Mouse (Mus musculus) liver, adult 2 months (tissue): Measurements from ENCODE around the gene Cln5. TPM values are rescaled to one million over a fixed set of nuclear protein-coding genes. Genes with fewer than 3 reads are reported as not detected.

Source experiments
- DNase-seq: peaks from one replicate; pipeline ENCODE4 v3.0.0-alpha.2; 2011; ENCODE audit warnings: low read depth, low spot score; ENCODE audit errors: extremely low read depth
- H3K27ac ChIP-seq: fragments of 200-500 bp; replicated peaks from 2 replicates; pipeline ENCODE4 v1.5.1; 2012; ENCODE audit warnings: low read depth, mild to moderate bottlenecking, control low read depth, inconsistent platforms, low read length; ENCODE audit not compliant: insufficient read depth
- H3K27me3 ChIP-seq: fragments of 200-500 bp; 2 replicates; pipeline ENCODE4 v1.6.1; 2012; ENCODE audit warnings: mild to moderate bottlenecking, moderate library complexity, low read length, inconsistent platforms; ENCODE audit not compliant: control insufficient read depth, insufficient read depth
- H3K36me3 ChIP-seq: fragments of 200-500 bp; 2 replicates; pipeline ENCODE4 v1.6.1; 2012; ENCODE audit warnings: low read length, inconsistent platforms; ENCODE audit not compliant: control insufficient read depth, insufficient read depth
- H3K4me1 ChIP-seq: fragments of 200-500 bp; 2 replicates; pipeline ENCODE4 v1.6.1; 2011; ENCODE audit warnings: low read length; ENCODE audit not compliant: control insufficient read depth, insufficient read depth
- H3K4me3 ChIP-seq: fragments of 200-500 bp; 2 replicates; pipeline ENCODE4 v1.5.1; 2011; ENCODE audit warnings: low read depth, mild to moderate bottlenecking, control low read depth, low read length, moderate library complexity; ENCODE audit not compliant: insufficient read depth
- H3K79me2 ChIP-seq: fragments of 200-500 bp; 2 replicates; pipeline ENCODE4 v1.6.1; 2012; ENCODE audit warnings: inconsistent platforms, mild to moderate bottlenecking, low read length, moderate library complexity; ENCODE audit not compliant: control insufficient read depth, insufficient read depth
- H3K9ac ChIP-seq: fragments of 200-500 bp; 2 replicates; pipeline ENCODE4 v1.6.1; 2012; ENCODE audit warnings: low read depth, mild to moderate bottlenecking, control low read depth, inconsistent platforms, low read length
- CTCF ChIP-seq: fragments of 200-500 bp; IDR thresholded peaks from 2 replicates; pipeline ENCODE4 v1.5.1; 2011; ENCODE audit warnings: low read depth, low read length, control low read depth
- POLR2A ChIP-seq: fragments of 200-500 bp; IDR thresholded peaks from 2 replicates; pipeline ENCODE4 v1.6.1; 2011; ENCODE audit warnings: low read length, control low read depth; ENCODE audit not compliant: insufficient read depth; ENCODE audit errors: extremely low read depth
- WGBS: fragments of 180-500 bp; shearing (Covaris S2); methylation state at CpG from one replicate; pipeline ENCODE4 v1.1.7; 2018; 5-methylcytosine and 5-hydroxymethylcytosine counted together
- polyA plus RNA-seq: library from polyadenylated mRNA; depleted of rRNA; stranded (reverse); fragments of >200 nt; gene quantifications from 2 replicates; pipeline ENCODE4 v1.2.3, GENCODE M21; 2012
- total RNA-seq: library from RNA; depleted of rRNA; stranded (reverse); fragments of >200 nt; gene quantifications from 2 replicates; pipeline ENCODE4 v1.2.3, GENCODE M21; 2014

Gene Cln5
- total and polyA plus RNA-seq, 2 experiments, result 17.2 to 30.3 TPM

DNA sequence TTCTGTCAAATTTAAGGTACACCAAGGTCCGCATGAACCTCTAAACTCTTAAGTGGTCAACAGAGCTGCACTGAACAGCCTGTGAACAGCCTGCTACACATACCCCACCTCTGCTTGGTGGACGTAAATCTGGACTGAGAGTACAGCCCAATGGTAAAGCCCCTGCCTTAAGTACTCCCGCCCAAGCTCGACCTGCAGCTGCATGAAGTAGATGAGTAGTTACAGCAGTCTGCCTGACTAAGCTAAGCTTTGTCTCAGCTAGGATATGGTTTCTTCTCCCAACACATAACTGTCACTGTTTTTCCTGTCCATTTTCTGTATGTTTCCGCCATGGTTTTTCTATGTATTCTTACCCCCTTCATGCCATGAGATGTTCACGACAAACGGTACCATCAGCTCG is 25.8 kb downstream of the Cln5 start:
- whole genome bisulfite sequencing, result 94% methylated on average over 8 of the region's 8 CpGs
- H3K9ac ChIP-seq, result no peak overlapping the region
- H3K4me3 ChIP-seq, result no peak overlapping the region
- H3K27ac ChIP-seq, result no peak overlapping the region
- H3K4me1 ChIP-seq, result peaks cover 8% of the 10 kb centered on the region
- peaks cover 45% of the 10 kb centered on the region for H3K79me2 ChIP-seq
- no peak for DNase-seq
- peaks cover 23% of the 10 kb centered on the region for H3K36me3 ChIP-seq
- no peaks in the 10 kb centered on the region for H3K27me3 ChIP-seq
- TF ChIP-seq POLR2A (no peak), CTCF (no peak)

DNA sequence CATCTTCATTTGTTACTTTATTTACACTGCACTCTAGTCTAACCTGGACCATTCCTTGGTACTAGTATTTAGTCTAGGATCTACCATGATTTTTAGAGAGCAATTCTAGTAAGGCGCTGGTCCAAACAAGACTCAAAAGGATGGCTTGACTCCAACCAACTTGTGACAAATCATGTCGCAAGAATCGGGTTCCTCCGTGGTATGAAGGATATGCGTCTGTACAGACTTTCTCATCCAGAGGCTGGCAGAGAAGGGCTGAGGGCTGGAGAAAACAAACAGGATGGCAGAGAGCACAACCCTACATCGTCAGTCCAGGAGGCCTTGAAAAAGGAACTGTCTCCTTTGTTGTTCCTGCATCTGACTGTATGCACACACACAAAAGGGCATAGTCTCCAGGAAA is 26.6 kb downstream of the Cln5 start:
- Histone ChIP-seq H3K79me2 (peaks cover 37% of the 10 kb centered on the region), H3K36me3 (peaks cover 18% of the 10 kb centered on the region), H3K4me3 (no peak overlapping the region), H3K4me1 (peaks cover 8% of the 10 kb centered on the region), H3K27me3 (no peaks in the 10 kb centered on the region), H3K27ac (peak overlapping the region; percentile 31; the same call in 1 of the 2 replicates), H3K9ac (no peak overlapping the region)
- DNase-seq, result peak; percentile 71
- no peak for TF ChIP-seq POLR2A
- no peak for TF ChIP-seq CTCF
- WGBS, result 4% methylated on average over 6 of the region's 6 CpGs

DNA sequence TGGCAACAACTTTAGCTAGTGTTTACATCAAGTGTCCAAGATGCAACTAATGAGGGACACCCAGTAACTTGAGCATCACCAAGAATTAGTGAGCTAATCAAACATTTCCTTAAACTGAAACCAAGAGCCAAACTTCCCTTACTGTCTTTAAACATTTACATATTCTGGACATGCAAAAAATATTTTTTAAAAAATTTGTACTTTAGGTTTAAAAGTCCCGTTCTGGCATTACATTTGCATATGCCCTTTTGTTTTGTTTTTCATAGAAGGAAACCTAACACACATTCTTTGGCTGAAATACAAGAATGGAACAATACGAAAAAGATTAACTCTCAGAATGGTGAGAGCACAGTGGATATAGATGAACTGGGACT is 28.2 kb downstream of the Cln5 start:
- peaks cover 6% of the 10 kb centered on the region for H3K36me3 ChIP-seq
- H3K4me3 ChIP-seq, result peak overlapping the region; percentile 93
- H3K4me1 ChIP-seq, result peaks cover 15% of the 10 kb centered on the region
- TF ChIP-seq POLR2A, result no peak
- TF ChIP-seq CTCF, result no peak
- 0% methylated on average over 2 of the region's 2 CpGs for WGBS
- H3K79me2 ChIP-seq, result peaks cover 27% of the 10 kb centered on the region
- DNase-seq, result no peak
- H3K27me3 ChIP-seq, result no peaks in the 10 kb centered on the region
- H3K9ac ChIP-seq, result peak overlapping the region; percentile 99
- peak overlapping the region; percentile 95 for H3K27ac ChIP-seq

DNA sequence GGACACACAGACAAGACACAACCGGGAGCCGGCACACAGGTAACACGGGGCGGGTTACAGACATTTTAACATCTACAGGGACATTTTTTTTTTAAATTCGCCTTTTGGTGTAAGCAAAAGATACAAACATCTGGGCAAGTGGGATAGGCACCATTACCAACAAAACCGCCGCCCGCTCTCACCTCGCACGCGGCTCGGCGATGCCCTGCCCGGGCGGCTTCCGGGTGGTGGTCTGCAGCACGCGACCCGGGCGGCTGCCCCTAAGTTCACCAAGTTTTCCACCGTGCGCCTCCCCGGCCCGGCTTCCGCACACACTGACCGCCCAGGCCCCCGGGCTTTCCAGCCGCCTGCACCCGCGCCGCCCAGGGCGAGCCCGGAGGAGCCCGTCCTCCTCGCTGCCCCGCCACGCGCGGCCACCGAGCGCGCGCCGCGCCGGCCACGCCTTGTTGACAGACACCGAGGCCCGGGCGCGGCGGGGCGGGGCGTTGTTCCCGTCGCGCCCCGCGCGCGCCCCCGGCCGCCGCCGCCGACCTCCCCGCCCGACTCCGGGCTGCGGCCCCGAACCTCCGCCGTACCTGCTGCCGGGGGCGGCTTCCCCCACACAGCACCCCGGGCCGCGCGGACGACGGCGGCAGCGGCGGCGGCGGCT is 28.7 kb downstream of the Cln5 start:
- Histone ChIP-seq H3K9ac (peak overlapping the region; percentile 99), H3K4me1 (peaks cover 15% of the 10 kb centered on the region), H3K36me3 (peaks cover 6% of the 10 kb centered on the region), H3K4me3 (peak overlapping the region; percentile 93), H3K79me2 (peaks cover 22% of the 10 kb centered on the region), H3K27me3 (no peaks in the 10 kb centered on the region), H3K27ac (peak overlapping the region; percentile 97)
- TF ChIP-seq CTCF (no peak), POLR2A (peak; percentile 66; the same call in 1 of the 2 replicates)
- DNase-seq, result no peak
- under 1% methylated on average over 83 of the region's 86 CpGs for WGBS

DNA sequence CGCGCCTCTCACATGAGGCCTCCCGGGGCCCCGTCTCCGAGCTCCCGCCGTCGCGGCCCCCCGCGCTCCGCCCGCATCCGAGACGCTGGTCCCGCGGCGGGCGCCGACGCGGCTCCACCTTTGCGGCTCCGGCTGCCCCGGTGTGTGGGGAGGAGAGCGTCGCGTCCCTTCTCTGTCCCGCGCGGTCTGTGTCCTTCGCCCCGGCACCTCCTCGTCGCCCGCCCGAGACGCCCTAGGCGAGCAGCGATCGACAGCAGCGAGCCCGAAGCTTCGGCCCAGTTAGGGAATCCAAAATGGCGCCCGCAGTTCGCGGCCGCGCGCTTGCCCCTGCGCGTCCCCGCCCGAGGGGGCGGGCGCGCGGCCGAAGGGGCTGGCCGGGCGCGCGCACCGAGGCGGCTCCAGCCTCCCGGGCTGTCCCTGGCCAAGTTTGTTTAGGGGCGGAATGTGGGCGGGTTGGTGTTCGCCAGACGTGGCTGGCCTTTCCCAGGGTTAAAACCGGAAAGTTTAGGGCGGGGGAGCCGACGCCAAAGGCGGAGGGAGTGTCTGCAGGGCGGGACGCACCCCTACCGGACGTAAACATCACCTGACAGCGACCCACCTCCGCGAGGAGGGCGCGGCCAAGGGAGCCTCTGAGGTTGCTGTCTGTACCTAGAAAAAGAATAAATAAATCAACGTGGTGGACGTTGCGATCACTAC is 29.4 kb downstream of the Cln5 start, which contains the start of gene Fbxl3:
TSS of gene Fbxl3 (minus strand) at position 329 of the 696 bp plus-strand sequence.
- peak within 1 kb of the TSS; percentile 93 for H3K4me3 ChIP-seq
- under 1% methylated on average over 81 of the region's 88 CpGs for WGBS
- DNase-seq, result peak; percentile 94
- TF ChIP-seq POLR2A, result 0 out of 2 replicates have a peak, but pooled peaks have one; percentile 29
- TF ChIP-seq CTCF, result no peak
- peak within 1 kb of the TSS; percentile 97 for H3K27ac ChIP-seq
- H3K9ac ChIP-seq, result peak within 1 kb of the TSS; percentile 99
- peaks cover 20% of the 10 kb centered on the region for H3K79me2 ChIP-seq
- no peaks in the 10 kb centered on the region for H3K27me3 ChIP-seq
- H3K36me3 ChIP-seq, result peaks cover 6% of the 10 kb centered on the region
- peaks cover 15% of the 10 kb centered on the region for H3K4me1 ChIP-seq
